Mouse (Mus musculus) adrenal gland, adult 8-10 months (tissue): ENCODE measurements around the gene St7. TPM values are rescaled to one million over a fixed set of nuclear protein-coding genes. Genes with fewer than 3 reads are reported as not detected.

Experiments
- DNase-seq: peaks from one replicate; pipeline ENCODE4 v3.0.0; 2022
- total RNA-seq, 4 experiments: library from RNA; stranded (reverse); gene quantifications; 2 replicates each; pipeline ENCODE4 v1.2.4; 2022

The St7 gene
- total RNA-seq, 4 experiments from 2014 or later: 24.7 to 32.7 (median 30.4) TPM

- DNase-seq: no peak
Observed at GRCm38 (mm10) chr6:17912312-17912711, 219.6 kb downstream of the St7 start.

- DNase-seq: no peak
Observed at GRCm38 (mm10) chr6:17912825-17913224, 220.1 kb downstream of the St7 start.

GRCm38 (mm10) chr6:17913315-17913714 is 220.6 kb downstream of the St7 start:
- no peak for DNase-seq

- no peak for DNase-seq
Observed at GRCm38 (mm10) chr6:17914300-17914699, 221.6 kb downstream of the St7 start.

GRCm38 (mm10) chr6:17917233-17917632 is 224.5 kb downstream of the St7 start:
- DNase-seq: no peak

- no peak for DNase-seq
Observed at GRCm38 (mm10) chr6:17922180-17922579, 229.4 kb downstream of the St7 start.

GRCm38 (mm10) chr6:17922967-17923366 is 230.2 kb downstream of the St7 start:
- DNase-seq: no peak

- DNase-seq: no peak
Observed at GRCm38 (mm10) chr6:17923370-17923769, 230.6 kb downstream of the St7 start.

- no peak for DNase-seq
Observed at GRCm38 (mm10) chr6:17923894-17924505, 231.3 kb downstream of the St7 start.

- DNase-seq: no peak
Observed at GRCm38 (mm10) chr6:17925267-17925666, 232.5 kb downstream of the St7 start.

GRCm38 (mm10) chr6:17927746-17928145 is 235.0 kb downstream of the St7 start:
- DNase-seq: no peak

- no peak for DNase-seq
Observed at GRCm38 (mm10) chr6:17931187-17931586, 238.5 kb downstream of the St7 start.

GRCm38 (mm10) chr6:17931835-17932234 is 239.1 kb downstream of the St7 start:
- DNase-seq: no peak

- DNase-seq: no peak
Observed at GRCm38 (mm10) chr6:17932806-17933205, 240.1 kb downstream of the St7 start.

- no peak for DNase-seq
Observed at GRCm38 (mm10) chr6:17938631-17939346, 246.1 kb downstream of the St7 start.

GRCm38 (mm10) chr6:17941916-17942315 is 249.2 kb downstream of the St7 start:
- DNase-seq: no peak

- DNase-seq: no peak
Observed at GRCm38 (mm10) chr6:17942344-17942743, 249.6 kb downstream of the St7 start.

GRCm38 (mm10) chr6:17943877-17944617 is 251.3 kb downstream of the St7 start:
- no peak for DNase-seq

GRCm38 (mm10) chr6:17946456-17946855 is 253.7 kb downstream of the St7 start:
- no peak for DNase-seq

GRCm38 (mm10) chr6:17947130-17947831 is 254.5 kb downstream of the St7 start:
- DNase-seq: no peak

- DNase-seq: no peak
Observed at GRCm38 (mm10) chr6:17949103-17949502, 256.4 kb downstream of the St7 start.

GRCm38 (mm10) chr6:17951779-17952178 is 259.0 kb downstream of the St7 start:
- no peak for DNase-seq

GRCm38 (mm10) chr6:17963455-17963854 is 270.7 kb downstream of the St7 start:
- no peak for DNase-seq
